Mouse (Mus musculus): ENCODE measurements around the gene Mta2. TPM values are rescaled to one million over a fixed set of nuclear protein-coding genes. Genes with fewer than 3 reads are reported as not detected.
"Not testable (repeated sequence)": the region's sequence is repeated elsewhere in the genome, so short reads cannot be mapped to it uniquely, and the experiment has no call there.

The Mta2 gene
- total RNA-seq (2014; rRNA removed) = 64.3 and 65.6 TPM in 2 replicates
- polyA plus RNA-seq (2015; fragmentation: Nextera tagmentation; extraction: Ambion mirVana) = 73.6 and 77.9 TPM in 2 replicates

GRCm38 (mm10) chr19:8941515-8942217 is at the start of gene Mta2:
Mta2 (plus strand) TSS chr19:8941875.
- Histone ChIP-seq H3K27ac (ENCODE audit: low read depth, low read length) (peak within 1 kb of the TSS; percentile 95), H3K4me1 (ENCODE audit: insufficient read depth, low read length) (no peaks in the 10 kb centered on the region; the same call in 1 of the 2 replicates), H3K9ac (replicated peaks; ENCODE audit: low read length, poor library complexity, severe bottlenecking) (peak within 1 kb of the TSS; percentile 87), H3K4me2 (ENCODE audit: low read depth, low read length, poor library complexity, severe bottlenecking) (peak within 1 kb of the TSS; percentile 63), H3K36me3 (ENCODE audit: insufficient read depth, low read length) (peaks cover 12% of the 10 kb centered on the region), H3K4me3 (ENCODE audit: low read depth, low read length) (peak within 1 kb of the TSS; percentile 71), H3K27me3 (ENCODE audit: insufficient read depth, low read length) (no peaks in the 10 kb centered on the region), H3K9me3 (ENCODE audit: low read length) (no peaks in the 10 kb centered on the region)
- peak; percentile 41 for TF ChIP-seq CTCF (IDR thresholded peaks at IDR 0.05)
- DNase-seq (ENCODE audit: low spot score) (peak; percentile 98), ATAC-seq (ENCODE audit: low FRiP score) (peak; percentile 95)
- 1% methylated on average over 64 of the region's 64 CpGs for WGBS

- H3K27ac ChIP-seq (ENCODE audit: low read depth, low read length) = peak within 1 kb of the TSS; percentile 89
- DNase-seq (ENCODE audit: low spot score) (peak; percentile 93), ATAC-seq (ENCODE audit: low FRiP score) (peak; percentile 58)
- peaks cover 5% of the 10 kb centered on the region; the same call in 1 of the 2 replicates for H3K36me3 ChIP-seq (ENCODE audit: insufficient read depth, low read length)
- peak within 1 kb of the TSS; percentile 89 for H3K9ac ChIP-seq (replicated peaks; ENCODE audit: low read length, poor library complexity, severe bottlenecking)
- TF ChIP-seq CTCF (IDR thresholded peaks at IDR 0.05) = no peak
- no peaks in the 10 kb centered on the region for H3K9me3 ChIP-seq (ENCODE audit: low read length)
- H3K4me1 ChIP-seq (ENCODE audit: insufficient read depth, low read length) = peaks cover 6% of the 10 kb centered on the region
- 2% methylated on average over 54 of the region's 54 CpGs for WGBS
- H3K27me3 ChIP-seq (ENCODE audit: insufficient read depth, low read length) = no peaks in the 10 kb centered on the region
- H3K4me2 ChIP-seq (ENCODE audit: low read depth, low read length, poor library complexity, severe bottlenecking) = peak within 1 kb of the TSS; percentile 97
- peak within 1 kb of the TSS; percentile 82 for H3K4me3 ChIP-seq (ENCODE audit: low read depth, low read length)
Observed at GRCm38 (mm10) chr19:8892829-8893766, 48.6 kb upstream of the Mta2 start, which contains the start of gene Ints5. Ints5 (plus strand) TSS chr19:8893005.

- Histone ChIP-seq H3K4me2 (ENCODE audit: low read depth, low read length, poor library complexity, severe bottlenecking) (no peak overlapping the region), H3K36me3 (ENCODE audit: insufficient read depth, low read length) (peaks cover 5% of the 10 kb centered on the region; the same call in 1 of the 2 replicates), H3K9ac (replicated peaks; ENCODE audit: low read length, poor library complexity, severe bottlenecking) (no peak overlapping the region), H3K27me3 (ENCODE audit: insufficient read depth, low read length) (no peaks in the 10 kb centered on the region), H3K27ac (ENCODE audit: low read depth, low read length) (no peak overlapping the region), H3K4me3 (ENCODE audit: low read depth, low read length) (no peak overlapping the region), H3K4me1 (ENCODE audit: insufficient read depth, low read length) (peaks cover 6% of the 10 kb centered on the region), H3K9me3 (ENCODE audit: low read length) (no peaks in the 10 kb centered on the region)
- no peak for TF ChIP-seq CTCF (IDR thresholded peaks at IDR 0.05)
- ATAC-seq (ENCODE audit: low FRiP score) (no peak), DNase-seq (ENCODE audit: low spot score) (no peak)
- WGBS = 93% methylated on average over 9 of the region's 9 CpGs
Observed at GRCm38 (mm10) chr19:8895397-8895960, 46.2 kb upstream of the Mta2 start.

GRCm38 (mm10) chr19:8896231-8896630 is 45.4 kb upstream of the Mta2 start:
- not testable (repeated sequence) for H3K27ac ChIP-seq (ENCODE audit: low read depth, low read length); H3K4me3 ChIP-seq (ENCODE audit: low read depth, low read length); H3K9ac ChIP-seq (replicated peaks; ENCODE audit: low read length, poor library complexity, severe bottlenecking); H3K9me3 ChIP-seq (ENCODE audit: low read length); H3K4me2 ChIP-seq (ENCODE audit: low read depth, low read length, poor library complexity, severe bottlenecking); H3K36me3 ChIP-seq (ENCODE audit: insufficient read depth, low read length); H3K27me3 ChIP-seq (ENCODE audit: insufficient read depth, low read length); DNase-seq (ENCODE audit: low spot score); H3K4me1 ChIP-seq (ENCODE audit: insufficient read depth, low read length); ATAC-seq (ENCODE audit: low FRiP score)
- 90% methylated on average over 5 of the region's 5 CpGs for WGBS

- H3K9me3 ChIP-seq (ENCODE audit: low read length); H3K4me1 ChIP-seq (ENCODE audit: insufficient read depth, low read length); H3K27me3 ChIP-seq (ENCODE audit: insufficient read depth, low read length); H3K36me3 ChIP-seq (ENCODE audit: insufficient read depth, low read length): not testable (repeated sequence)
- ATAC-seq (ENCODE audit: low FRiP score) (peak; percentile 55), DNase-seq (ENCODE audit: low spot score) (peak; percentile 33)
- Histone ChIP-seq H3K4me2 (ENCODE audit: low read depth, low read length, poor library complexity, severe bottlenecking) (peak overlapping the region; percentile 79), H3K27ac (ENCODE audit: low read depth, low read length) (0 out of 2 replicates have a peak overlapping the region, but pooled peaks have one; percentile 43), H3K4me3 (ENCODE audit: low read depth, low read length) (peak overlapping the region; percentile 85), H3K9ac (replicated peaks; ENCODE audit: low read length, poor library complexity, severe bottlenecking) (0 out of 2 replicates have a peak overlapping the region, but pooled peaks have one; percentile 24)
- WGBS = 20% methylated on average over 21 of the region's 21 CpGs
Observed at GRCm38 (mm10) chr19:8897211-8897864, 44.3 kb upstream of the Mta2 start.
